Mouse (Mus musculus) embryonic facial prominence, embryonic 15.5 days (tissue): ENCODE data around the gene Hoxd9. TPM values are rescaled to one million over a fixed set of nuclear protein-coding genes. Genes with fewer than 3 reads are reported as not detected.

ENCODE experiments used
- ATAC-seq: fragments of 200-750 bp; cut with Nextera tagmentation; 2 replicates; pipeline ENCODE4 v1.8.0; 2017; ENCODE audit warnings: low read depth, moderate TSS enrichment; ENCODE audit not compliant: insufficient number of reproducible peaks, low FRiP score, low TSS enrichment
- H3K27ac ChIP-seq: fragments of 300-500 bp; sonication (generic); replicated peaks from 2 replicates; pipeline ENCODE4 v1.5.1; 2015; ENCODE audit warnings: mild to moderate bottlenecking, inconsistent platforms
- H3K27me3 ChIP-seq: fragments of 300-500 bp; sonication (generic); 2 replicates; pipeline ENCODE4 v1.6.1; 2015; ENCODE audit warnings: inconsistent platforms
- H3K36me3 ChIP-seq: fragments of 300-500 bp; sonication (generic); 2 replicates; pipeline ENCODE4 v1.6.1; 2015; ENCODE audit warnings: mild to moderate bottlenecking, inconsistent platforms
- H3K4me1 ChIP-seq: fragments of 300-500 bp; sonication (generic); 2 replicates; pipeline ENCODE4 v1.6.1; 2015; ENCODE audit warnings: inconsistent platforms
- H3K4me2 ChIP-seq: fragments of 300-500 bp; sonication (generic); replicated peaks from 2 replicates; pipeline ENCODE4 v1.6.1; 2015; ENCODE audit warnings: mild to moderate bottlenecking, inconsistent platforms
- H3K4me3 ChIP-seq: fragments of 300-500 bp; sonication (generic); replicated peaks from 2 replicates; pipeline ENCODE4 v1.5.1; 2015; ENCODE audit warnings: mild to moderate bottlenecking, inconsistent platforms
- H3K9ac ChIP-seq: fragments of 300-500 bp; sonication (generic); 2 replicates; pipeline ENCODE4 v1.6.1; 2015; ENCODE audit warnings: inconsistent platforms
- H3K9me3 ChIP-seq: fragments of 300-500 bp; sonication (generic); replicated peaks from 2 replicates; pipeline ENCODE4 v1.6.1; 2016; ENCODE audit warnings: inconsistent platforms
- WGBS: fragments of 180-500 bp; shearing (Covaris S2); methylation state at CpG from one replicate; pipeline ENCODE4 v1.1.7; 2015; 5-methylcytosine and 5-hydroxymethylcytosine counted together
- polyA plus RNA-seq: library from polyadenylated mRNA; unstranded; fragments of >200 nt; fragmentation: Nextera tagmentation; extraction: Ambion mirVana; gene quantifications from 2 replicates; pipeline ENCODE4 v1.2.1, GENCODE M21; 2015

Gene Hoxd9
- polyA plus RNA-seq = 2.8 and 4.5 TPM in 2 replicates

DNA sequence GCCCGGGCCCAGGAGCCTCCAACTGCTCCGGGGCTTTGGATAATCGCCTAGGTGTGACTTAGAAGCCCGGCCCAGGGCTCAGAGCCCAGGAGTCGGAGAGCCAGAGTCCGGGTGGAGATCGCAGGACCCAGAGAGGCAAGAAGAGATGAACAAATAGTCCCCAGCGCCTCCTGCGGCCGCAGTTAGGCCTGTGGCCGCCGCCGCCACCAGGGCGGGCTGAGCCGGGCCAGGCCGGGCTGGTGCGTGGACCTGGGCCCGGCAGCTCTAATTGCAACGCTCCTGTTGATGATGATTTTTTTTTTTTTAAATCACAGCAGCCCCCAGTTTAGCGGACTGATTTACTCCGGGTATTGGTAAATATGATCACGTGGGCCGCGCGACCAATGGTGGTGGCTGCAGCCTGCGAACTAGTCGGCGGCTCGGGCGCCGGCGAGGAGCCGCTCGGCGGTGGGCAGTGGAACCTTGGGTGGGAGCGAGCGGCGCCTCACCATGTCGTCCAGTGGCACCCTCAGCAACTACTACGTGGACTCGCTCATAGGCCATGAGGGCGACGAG lies at the start of gene Hoxd9:
Gene Hoxd9, plus strand, starts transcription at position 161 of the 555 bp plus-strand sequence.
- WGBS = under 1% methylated on average over 43 of the region's 43 CpGs
- Histone ChIP-seq H3K9ac (0 out of 2 replicates have a peak within 1 kb of the TSS, but pooled peaks have one; percentile 2), H3K9me3 (no peaks in the 10 kb centered on the region), H3K4me3 (peak within 1 kb of the TSS; percentile 38), H3K27me3 (peaks cover 97% of the 10 kb centered on the region), H3K4me1 (peaks cover 15% of the 10 kb centered on the region), H3K27ac (no peak within 1 kb of the TSS), H3K4me2 (peak within 1 kb of the TSS; percentile 53), H3K36me3 (no peaks in the 10 kb centered on the region)
- peak; percentile 30; the same call in 1 of the 2 replicates for ATAC-seq

DNA sequence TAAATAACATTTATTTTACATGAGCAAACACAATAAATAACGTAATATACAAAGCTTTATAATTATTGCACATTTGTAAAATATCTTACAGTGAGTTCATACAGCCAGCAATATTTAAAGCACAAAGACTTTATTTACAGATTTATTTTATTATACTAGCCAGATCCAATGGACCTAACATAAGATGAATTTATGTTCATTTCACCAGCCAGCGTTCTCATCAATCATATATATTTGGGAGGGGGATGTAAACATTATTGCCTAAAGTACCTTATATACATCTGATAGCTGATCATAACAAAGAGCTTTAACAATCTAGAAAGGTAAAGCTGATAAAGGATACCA lies 44.6 kb upstream of the Hoxd9 start:
- WGBS = 39% methylated on average over 2 of the region's 2 CpGs

GRCm38 (mm10) chr2:74653781-74654535 lies 43.6 kb upstream of the Hoxd9 start:
- no peak overlapping the region for H3K27ac ChIP-seq
- no peak overlapping the region for H3K4me2 ChIP-seq
- no peak overlapping the region for H3K4me3 ChIP-seq
- H3K9me3 ChIP-seq = no peaks in the 10 kb centered on the region
- H3K27me3 ChIP-seq = peaks cover 88% of the 10 kb centered on the region
- no peaks in the 10 kb centered on the region for H3K36me3 ChIP-seq
- WGBS = 14% methylated on average over 17 of the region's 17 CpGs
- H3K4me1 ChIP-seq = peaks cover 21% of the 10 kb centered on the region
- no peak overlapping the region for H3K9ac ChIP-seq
- no peak for ATAC-seq

More for the DNA sequence above, 44.6 kb upstream of the Hoxd9 start:
- no peak for ATAC-seq
- Histone ChIP-seq H3K9ac (no peak overlapping the region), H3K27ac (no peak overlapping the region), H3K4me1 (peaks cover 15% of the 10 kb centered on the region), H3K9me3 (no peaks in the 10 kb centered on the region), H3K4me2 (no peak overlapping the region), H3K27me3 (peaks cover 88% of the 10 kb centered on the region), H3K4me3 (no peak overlapping the region), H3K36me3 (no peaks in the 10 kb centered on the region)

GRCm38 (mm10) chr2:74654743-74655419 lies 42.6 kb upstream of the Hoxd9 start:
- H3K9ac ChIP-seq = no peak overlapping the region
- no peak for ATAC-seq
- no peaks in the 10 kb centered on the region for H3K9me3 ChIP-seq
- H3K4me1 ChIP-seq = peaks cover 24% of the 10 kb centered on the region
- no peak overlapping the region; the same call in 1 of the 2 replicates for H3K4me2 ChIP-seq
- H3K4me3 ChIP-seq = no peak overlapping the region; the same call in 1 of the 2 replicates
- peaks cover 88% of the 10 kb centered on the region for H3K27me3 ChIP-seq
- H3K27ac ChIP-seq = no peak overlapping the region
- no peaks in the 10 kb centered on the region for H3K36me3 ChIP-seq
- WGBS = 7% methylated on average over 20 of the region's 20 CpGs

GRCm38 (mm10) chr2:74655420-74655781 lies 42.1 kb upstream of the Hoxd9 start:
- Histone ChIP-seq H3K9ac (no peak overlapping the region), H3K27me3 (peaks cover 86% of the 10 kb centered on the region), H3K27ac (no peak overlapping the region), H3K4me3 (peak overlapping the region; percentile 37), H3K4me1 (peaks cover 24% of the 10 kb centered on the region), H3K4me2 (peak overlapping the region; percentile 57), H3K36me3 (no peaks in the 10 kb centered on the region), H3K9me3 (no peaks in the 10 kb centered on the region)
- ATAC-seq = no peak
- 0% methylated on average over 29 of the region's 47 CpGs for WGBS

- WGBS = under 1% methylated on average over 69 of the region's 69 CpGs
- Histone ChIP-seq H3K9ac (no peak overlapping the region), H3K9me3 (no peaks in the 10 kb centered on the region), H3K4me1 (peaks cover 29% of the 10 kb centered on the region), H3K27me3 (peaks cover 86% of the 10 kb centered on the region), H3K4me2 (peak overlapping the region; percentile 57), H3K27ac (no peak overlapping the region), H3K4me3 (peak overlapping the region; percentile 37), H3K36me3 (no peaks in the 10 kb centered on the region)
- ATAC-seq = no peak
These were observed 41.5 kb upstream of the Hoxd9 start for GRCm38 (mm10) chr2:74655821-74656631.

DNA sequence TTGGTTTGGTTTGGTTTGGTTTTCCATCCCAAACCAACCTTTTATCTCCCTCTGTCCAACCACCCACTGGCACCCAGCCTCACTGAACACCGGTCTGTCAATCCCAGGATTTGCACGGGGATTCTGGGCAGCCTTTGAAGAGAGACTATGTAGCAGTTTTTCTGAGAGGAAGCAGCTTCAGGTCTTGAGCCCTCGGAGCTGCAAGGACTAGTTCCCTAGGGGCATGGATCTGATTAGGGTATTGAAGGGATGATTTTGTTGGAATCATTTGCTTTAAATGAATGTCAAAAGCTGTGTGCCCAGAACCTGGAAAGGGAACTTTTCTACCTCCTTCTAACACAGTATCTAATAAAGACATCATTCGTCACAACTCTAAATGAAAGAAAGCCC lies 40.9 kb upstream of the Hoxd9 start:
- Histone ChIP-seq H3K9ac (no peak overlapping the region), H3K4me3 (no peak overlapping the region), H3K27me3 (peaks cover 86% of the 10 kb centered on the region), H3K4me1 (peaks cover 32% of the 10 kb centered on the region), H3K9me3 (no peaks in the 10 kb centered on the region), H3K36me3 (no peaks in the 10 kb centered on the region), H3K27ac (no peak overlapping the region), H3K4me2 (no peak overlapping the region)
- WGBS = 2% methylated on average over 4 of the region's 4 CpGs
- no peak for ATAC-seq

DNA sequence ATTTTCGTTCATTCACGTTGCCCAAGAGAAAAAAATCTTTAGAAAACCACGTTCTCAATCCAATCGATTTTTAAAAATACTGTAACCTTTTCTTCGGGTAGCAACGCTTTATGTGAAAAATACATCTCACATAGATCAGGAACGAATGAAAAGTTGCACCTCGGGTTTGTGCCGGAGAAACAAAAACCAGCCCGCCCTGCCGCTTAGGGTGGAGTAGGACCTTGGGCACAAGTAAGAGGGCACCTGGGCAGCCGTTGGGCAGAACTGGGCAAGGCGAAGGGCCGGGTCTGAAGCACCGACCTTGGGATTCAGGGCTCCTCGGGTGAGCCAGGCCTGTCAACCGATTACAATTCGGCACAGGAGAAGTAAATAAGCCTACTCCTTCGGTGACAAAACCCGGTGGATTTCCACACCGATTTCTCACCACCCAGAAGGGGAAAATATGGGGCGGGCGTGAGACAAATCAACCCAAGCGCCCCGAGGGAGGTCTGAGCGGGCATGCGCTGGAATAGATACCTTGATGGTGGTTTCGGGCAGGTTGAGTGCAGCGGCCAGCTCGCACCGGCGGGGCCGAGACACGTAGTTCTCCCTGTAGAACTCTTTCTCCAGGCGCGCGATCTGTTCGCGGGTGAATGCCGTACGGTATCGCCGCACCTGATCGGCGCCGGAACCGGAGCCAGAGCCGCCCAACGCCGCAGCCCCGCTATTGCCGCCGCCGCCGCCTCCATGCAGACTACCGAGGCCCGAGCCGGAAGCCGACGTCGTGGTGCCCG lies 40.1 kb upstream of the Hoxd9 start:
- Histone ChIP-seq H3K4me1 (peaks cover 34% of the 10 kb centered on the region), H3K27ac (no peak overlapping the region), H3K4me3 (peak overlapping the region; percentile 21; the same call in 1 of the 2 replicates), H3K36me3 (no peaks in the 10 kb centered on the region), H3K4me2 (peak overlapping the region; percentile 29), H3K9ac (no peak overlapping the region), H3K27me3 (peaks cover 86% of the 10 kb centered on the region), H3K9me3 (no peaks in the 10 kb centered on the region)
- no peak for ATAC-seq
- WGBS = 3% methylated on average over 62 of the region's 62 CpGs

DNA sequence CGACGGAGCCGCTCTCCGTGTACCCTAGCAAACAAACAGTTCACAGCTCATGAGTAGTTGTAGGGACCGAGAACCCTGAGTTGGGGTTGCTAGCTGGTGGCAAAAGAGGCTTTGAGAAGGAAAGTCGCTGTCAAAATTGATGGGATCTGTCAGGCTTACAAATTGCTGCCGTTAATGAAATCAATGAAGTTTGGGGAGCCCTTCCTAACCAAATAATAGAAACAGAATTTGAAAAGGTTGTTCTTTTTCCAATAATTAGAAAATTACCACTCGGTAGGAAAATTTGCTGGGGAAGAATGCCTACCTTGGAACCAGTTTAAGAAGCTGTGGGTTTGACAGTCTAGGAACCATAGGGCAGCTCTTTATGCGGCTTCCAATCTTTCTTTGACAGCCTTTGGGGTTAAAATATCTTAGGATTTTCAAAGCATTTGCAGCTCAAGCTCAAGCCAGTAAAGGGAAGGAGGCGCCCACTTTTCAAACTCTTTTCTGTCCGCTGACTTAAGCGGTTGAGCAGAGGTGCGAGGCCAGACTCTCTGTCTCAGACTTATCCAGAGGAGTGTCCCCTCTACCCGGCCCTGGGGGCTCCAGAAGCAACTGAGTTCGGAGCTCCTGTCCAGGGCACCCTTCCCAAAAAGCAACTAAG lies 39.4 kb upstream of the Hoxd9 start:
- peaks cover 91% of the 10 kb centered on the region for H3K27me3 ChIP-seq
- peaks cover 34% of the 10 kb centered on the region for H3K4me1 ChIP-seq
- no peak overlapping the region for H3K9ac ChIP-seq
- H3K27ac ChIP-seq = no peak overlapping the region
- no peaks in the 10 kb centered on the region for H3K36me3 ChIP-seq
- WGBS = 2% methylated on average over 15 of the region's 15 CpGs
- peak overlapping the region; percentile 29 for H3K4me2 ChIP-seq
- ATAC-seq = no peak
- no peaks in the 10 kb centered on the region for H3K9me3 ChIP-seq
- H3K4me3 ChIP-seq = peak overlapping the region; percentile 21; the same call in 1 of the 2 replicates
